Mouse (Mus musculus) intestine, postnatal 0 days (tissue): ENCODE results near the gene Gm3543. TPM values are rescaled to one million over a fixed set of nuclear protein-coding genes. Genes with fewer than 3 reads are reported as not detected.
"Not testable (repeated sequence)": the region's sequence is repeated elsewhere in the genome, so short reads cannot be mapped to it uniquely, and the experiment has no call there.

Experiments used
- ATAC-seq: fragments of 200-750 bp; cut with Nextera tagmentation; 2 replicates; pipeline ENCODE4 v1.8.0; 2017; ENCODE audit warnings: mild to moderate bottlenecking, moderate TSS enrichment, moderate library complexity
- H3K27ac ChIP-seq: fragments of 300-500 bp; sonication (generic); 2 replicates; pipeline ENCODE4 v1.5.1; 2014; ENCODE audit warnings: mild to moderate bottlenecking, low read depth, low read length, moderate library complexity
- H3K27me3 ChIP-seq: fragments of 300-500 bp; sonication (generic); replicated peaks from 2 replicates; pipeline ENCODE4 v1.6.1; 2014; ENCODE audit warnings: low read length, mixed read lengths; ENCODE audit not compliant: control insufficient read depth, insufficient read depth
- H3K36me3 ChIP-seq: fragments of 300-500 bp; sonication (generic); 2 replicates; pipeline ENCODE4 v1.6.1; 2014; ENCODE audit warnings: mild to moderate bottlenecking, moderate library complexity; ENCODE audit not compliant: control insufficient read depth, insufficient read depth
- H3K4me1 ChIP-seq: fragments of 300-500 bp; sonication (generic); replicated peaks from 2 replicates; pipeline ENCODE4 v1.6.1; 2014; ENCODE audit warnings: antibody characterized with exemption, low read length, mixed read lengths; ENCODE audit not compliant: control insufficient read depth, insufficient read depth
- H3K4me2 ChIP-seq: fragments of 300-500 bp; sonication (generic); replicated peaks from 2 replicates; pipeline ENCODE4 v1.6.1; 2014; ENCODE audit warnings: low read depth, mild to moderate bottlenecking, moderate library complexity
- H3K4me3 ChIP-seq: fragments of 300-500 bp; sonication (generic); 2 replicates; pipeline ENCODE4 v1.5.1; 2014; ENCODE audit warnings: low read depth, low read length
- H3K9ac ChIP-seq: fragments of 300-500 bp; sonication (generic); 2 replicates; pipeline ENCODE4 v1.6.1; 2014; ENCODE audit warnings: mild to moderate bottlenecking, low read depth, low read length
- H3K9me3 ChIP-seq: fragments of 300-500 bp; sonication (generic); 2 replicates; pipeline ENCODE4 v1.6.1; 2016; ENCODE audit warnings: mixed run types; ENCODE audit not compliant: control insufficient read depth
- WGBS: fragments of 180-500 bp; shearing (Covaris S2); extraction: QIAGEN DNeasy Blood & Tissue Kit; methylation state at CpG from one replicate; pipeline ENCODE4 v1.1.7; 2014; 5-methylcytosine and 5-hydroxymethylcytosine counted together
- polyA plus RNA-seq: library from polyadenylated mRNA; unstranded; fragments of >200 nt; fragmentation: Nextera tagmentation; extraction: Ambion mirVana; gene quantifications from 2 replicates; pipeline ENCODE4 v1.2.1, GENCODE M21; 2015

Gm3543 gene
- not detected in 2 replicates for polyA plus RNA-seq

DNA sequence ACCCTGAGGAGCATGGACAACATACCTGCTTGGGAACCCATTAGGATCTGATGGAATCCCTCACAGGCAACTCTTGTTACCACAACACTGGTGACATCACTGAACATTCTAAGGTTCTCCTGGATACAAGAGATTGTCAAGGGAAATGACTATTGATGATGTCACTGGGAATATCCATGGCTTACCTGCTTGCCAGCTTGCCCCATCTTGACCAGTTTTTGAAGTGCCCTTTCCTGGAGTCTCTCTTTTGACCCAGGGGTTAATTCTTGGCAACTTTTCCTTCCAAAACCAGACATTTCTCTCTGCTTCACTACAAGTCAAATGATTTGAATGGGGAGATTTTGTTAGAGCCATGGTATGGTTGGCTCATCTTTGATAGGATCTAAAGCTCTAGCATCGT, at the start of gene Gm3543:
Gene Gm3543, minus strand, starts transcription at position 101 of the 400 bp plus-strand sequence.
- not testable (repeated sequence) for H3K9me3 ChIP-seq, H3K27me3 ChIP-seq, H3K4me3 ChIP-seq, H3K27ac ChIP-seq, H3K9ac ChIP-seq, H3K4me1 ChIP-seq, H3K36me3 ChIP-seq, H3K4me2 ChIP-seq, ATAC-seq
- no CpG with 5 or more reads among the region's 1 CpGs for WGBS

GRCm38 (mm10) chr14:41968596-41968995, 14.5 kb downstream of the Gm3543 start:
- not testable (repeated sequence) for H3K4me3 ChIP-seq, H3K27ac ChIP-seq, ATAC-seq, H3K27me3 ChIP-seq, H3K36me3 ChIP-seq, H3K4me2 ChIP-seq, H3K4me1 ChIP-seq, H3K9me3 ChIP-seq, H3K9ac ChIP-seq
- 55% methylated on average over 3 of the region's 3 CpGs for WGBS

DNA sequence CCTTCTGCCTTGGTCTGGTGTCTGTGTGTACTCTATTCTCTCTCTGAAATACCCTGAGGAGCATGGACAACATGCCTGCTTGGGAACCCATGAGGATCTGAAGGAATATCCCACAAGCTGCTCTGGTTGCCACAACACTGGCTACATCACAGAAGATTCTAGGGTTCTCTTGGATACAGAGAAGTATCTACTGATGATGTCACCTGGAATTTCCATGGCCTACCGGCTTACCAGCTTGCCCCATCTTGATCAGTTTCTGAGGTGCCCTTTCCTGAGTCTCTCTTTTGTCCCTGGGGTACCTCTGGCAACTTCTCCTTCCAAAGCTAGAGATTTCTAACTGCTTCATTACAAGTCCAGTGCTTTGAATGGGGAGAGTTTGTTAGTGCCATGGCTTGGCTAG, 15.3 kb downstream of the Gm3543 start, which contains the start of gene Gm6401:
Gene Gm6401, minus strand, starts transcription at position 101 of the 400 bp plus-strand sequence.
- ATAC-seq, H3K9ac ChIP-seq, H3K4me3 ChIP-seq, H3K4me2 ChIP-seq, H3K4me1 ChIP-seq, H3K36me3 ChIP-seq, H3K27me3 ChIP-seq, H3K9me3 ChIP-seq, H3K27ac ChIP-seq: not testable (repeated sequence)
- WGBS: 80% methylated on average over 1 of the region's 1 CpGs

GRCm38 (mm10) chr14:41964095-41964494, 19.0 kb downstream of the Gm3543 start:
- 60% methylated on average over 4 of the region's 4 CpGs for WGBS
- H3K9me3 ChIP-seq, H3K4me2 ChIP-seq, ATAC-seq, H3K27ac ChIP-seq, H3K27me3 ChIP-seq, H3K36me3 ChIP-seq, H3K4me3 ChIP-seq, H3K4me1 ChIP-seq, H3K9ac ChIP-seq: not testable (repeated sequence)

- 84% methylated on average over 1 of the region's 2 CpGs for WGBS
- not testable (repeated sequence) for H3K4me2 ChIP-seq, H3K9ac ChIP-seq, H3K4me3 ChIP-seq, H3K27me3 ChIP-seq, H3K36me3 ChIP-seq, H3K27ac ChIP-seq, H3K9me3 ChIP-seq, H3K4me1 ChIP-seq, ATAC-seq
Measured at GRCm38 (mm10) chr14:41943695-41944094, 39.4 kb downstream of the Gm3543 start, which contains the start of gene 1700024B05Rik. Gene 1700024B05Rik (plus strand): TSS chr14:41943995.

Other genes with a start within 250 kb of the Gm3543 start
- gene Gm7929, start 232.7 kb downstream of the Gm3543 start, polyA plus RNA-seq: not detected in 2 replicates
- not detected in 2 replicates for gene Gm47189, start 210.9 kb downstream of the Gm3543 start, polyA plus RNA-seq
- gene Gm7980, start 76.0 kb downstream of the Gm3543 start, polyA plus RNA-seq: not detected in 2 replicates
- gene 1700049E17Rik1, start 58.4 kb downstream of the Gm3543 start, polyA plus RNA-seq: not detected in 2 replicates
- gene 1700024B05Rik, start 39.3 kb downstream of the Gm3543 start, polyA plus RNA-seq: not detected in 2 replicates
- gene Gm6401, start 15.4 kb downstream of the Gm3543 start, polyA plus RNA-seq: not detected in 2 replicates
- not detected in 2 replicates for gene Gm7951, start 134.0 kb upstream of the Gm3543 start, polyA plus RNA-seq
- gene Gm17027, start 179.3 kb upstream of the Gm3543 start, polyA plus RNA-seq: not detected in 2 replicates
- gene Gm3573, start 207.5 kb upstream of the Gm3543 start, polyA plus RNA-seq: not detected in 2 replicates